Mouse (Mus musculus) spleen, postnatal 14 days (tissue): ENCODE data around the gene Slmap.
"Not testable (repeated sequence)": the region's sequence is repeated elsewhere in the genome, so short reads cannot be mapped to it uniquely, and the experiment has no call there.

ENCODE experiments used
- DNase-seq, 2 experiments: peaks; one replicate each; pipeline ENCODE4 v3.0.0; 2021 to 2022; ENCODE audit warnings: low spot score in 2 of 2

Gene Slmap

GRCm38 (mm10) chr14:26391866-26392265 lies 142.9 kb downstream of the Slmap start:
- no peak for DNase-seq

- not testable (repeated sequence) for DNase-seq
Measured at GRCm38 (mm10) chr14:26388961-26389360, 145.8 kb downstream of the Slmap start.

GRCm38 (mm10) chr14:26386999-26387398 lies 147.7 kb downstream of the Slmap start:
- not testable (repeated sequence) for DNase-seq

GRCm38 (mm10) chr14:26385659-26386058 lies 149.1 kb downstream of the Slmap start:
- DNase-seq = not testable (repeated sequence)

- no peak for DNase-seq
Measured at GRCm38 (mm10) chr14:26379071-26379470, 155.7 kb downstream of the Slmap start.

- peak in 1 of 2 experiments; percentile 60 for DNase-seq
Measured at GRCm38 (mm10) chr14:26376652-26377051, 158.1 kb downstream of the Slmap start.
